Mouse (Mus musculus) bone marrow macrophage, adult 2 months (primary cell): ENCODE results near the gene Hist1h3g.
"Not testable (repeated sequence)": the region's sequence is repeated elsewhere in the genome, so short reads cannot be mapped to it uniquely, and the experiment has no call there.

ENCODE experiments used
- CTCF ChIP-seq: IDR thresholded peaks from 2 replicates; pipeline ENCODE4 v1.5.1; 2012; ENCODE audit warnings: low read depth, mild to moderate bottlenecking, low read length, moderate library complexity
- POLR2A ChIP-seq: IDR thresholded peaks from 2 replicates; pipeline ENCODE4 v1.6.1; 2012; ENCODE audit warnings: mild to moderate bottlenecking, low read depth, low read length, borderline replicate concordance

DNA sequence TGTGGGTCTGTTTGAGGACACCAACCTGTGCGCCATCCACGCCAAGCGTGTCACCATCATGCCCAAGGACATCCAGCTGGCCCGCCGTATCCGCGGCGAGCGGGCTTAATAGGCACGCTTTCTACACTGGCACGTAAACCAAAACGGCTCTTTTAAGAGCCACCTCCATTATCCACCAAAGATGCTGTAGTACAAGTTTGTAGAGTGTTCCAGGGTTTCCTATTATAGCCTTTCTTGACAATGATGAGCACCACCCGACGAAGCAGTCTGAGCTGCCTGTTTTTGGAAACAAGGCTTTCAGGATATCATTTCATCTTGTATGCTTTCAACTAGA is 9.5 kb downstream of the Hist1h3g start:
- not testable (repeated sequence) for TF ChIP-seq POLR2A, CTCF
